ENCODE assay signal across 16 mouse cellular contexts in genomic region chr1:95834652-95835051, GRCm38 (mm10).
"Had no signal": no experiment of that assay in that cellular context is flagged by ENCODE, and none has a peak within 500 bp of the region (broad histone marks: within the 10 kb centered on the region; RNA-seq: fewer than 3 reads in every experiment).

No protein-coding gene starts in this region.

- H3K4me2 ChIP-seq: neural tube, embryonic 12.5 days; neural tube, embryonic 13.5 days; neural tube, embryonic 15.5 days; stomach, embryonic 15.5 days had no signal

- H3K27ac ChIP-seq: neural tube, embryonic 12.5 days; neural tube, embryonic 13.5 days; neural tube, embryonic 15.5 days; stomach, embryonic 15.5 days; stomach, postnatal 0 days had no signal

- H3K9ac ChIP-seq: neural tube, embryonic 12.5 days; neural tube, embryonic 13.5 days; neural tube, embryonic 15.5 days; stomach, embryonic 15.5 days had no signal

- H3K4me3 ChIP-seq: neural tube, embryonic 12.5 days; neural tube, embryonic 13.5 days; neural tube, embryonic 15.5 days; stomach, embryonic 15.5 days had no signal

- DNase-seq: retina, postnatal 1 day; right cerebral cortex, adult 18-20 months; right cerebral cortex, postnatal 14 days; right cerebral cortex, postnatal 25 days; right cerebral cortex, postnatal 4 days; thymus, adult 18-20 months; thymus, adult 2 months; thymus, postnatal 14 days; thymus, postnatal 25 days; thymus, postnatal 36 days; thymus, postnatal 4 days had no signal

- H3K4me1 ChIP-seq: neural tube, embryonic 12.5 days; neural tube, embryonic 13.5 days; neural tube, embryonic 15.5 days; stomach, embryonic 15.5 days had no signal

- H3K27me3 ChIP-seq: neural tube, embryonic 12.5 days; neural tube, embryonic 13.5 days; neural tube, embryonic 15.5 days; stomach, embryonic 15.5 days had no signal

- H3K36me3 ChIP-seq: neural tube, embryonic 12.5 days; neural tube, embryonic 13.5 days; neural tube, embryonic 15.5 days; stomach, embryonic 15.5 days had no signal

- H3K9me3 ChIP-seq: neural tube, embryonic 12.5 days; neural tube, embryonic 13.5 days; neural tube, embryonic 15.5 days; stomach, embryonic 15.5 days had no signal
